Mouse (Mus musculus) T-cell, adult 2 months (primary cell): ENCODE data around the gene Spast.

Source experiments
- DNase-seq: peaks from one replicate; pipeline ENCODE4 v3.0.0; 2022; ENCODE audit warnings: low spot score

Gene Spast

GRCm38 (mm10) chr17:74424401-74425005 is 85.7 kb downstream of the Spast start:
- DNase-seq, result no peak

- DNase-seq, result no peak
Measured at GRCm38 (mm10) chr17:74430074-74430473, 91.3 kb downstream of the Spast start.

- no peak for DNase-seq
Measured at GRCm38 (mm10) chr17:74431481-74431880, 92.7 kb downstream of the Spast start.

- DNase-seq, result no peak
Measured at GRCm38 (mm10) chr17:74432631-74433030, 93.8 kb downstream of the Spast start.

GRCm38 (mm10) chr17:74437762-74438161 is 99.0 kb downstream of the Spast start:
- no peak for DNase-seq

- DNase-seq, result no peak
Measured at GRCm38 (mm10) chr17:74440486-74440885, 101.7 kb downstream of the Spast start.
